Mouse (Mus musculus) spleen, adult 2 months (tissue): Measurements from ENCODE around the gene Bag1.

Experiments used
- CTCF ChIP-seq: fragments of 200-500 bp; IDR thresholded peaks from 2 replicates; pipeline ENCODE4 v1.5.1; 2011; ENCODE audit warnings: mild to moderate bottlenecking, inconsistent platforms; ENCODE audit not compliant: insufficient read depth, insufficient read length, insufficient replicate concordance; ENCODE audit errors: extremely low read depth
- POLR2A ChIP-seq: fragments of 200-500 bp; IDR thresholded peaks from 2 replicates; pipeline ENCODE4 v1.6.1; 2011; ENCODE audit warnings: low read depth, low read length, inconsistent platforms

GRCm38 (mm10) chr4:40908261-40908969 lies 39.7 kb downstream of the Bag1 start:
- TF ChIP-seq POLR2A (no peak), CTCF (no peak)
